In the genomic region with DNA sequence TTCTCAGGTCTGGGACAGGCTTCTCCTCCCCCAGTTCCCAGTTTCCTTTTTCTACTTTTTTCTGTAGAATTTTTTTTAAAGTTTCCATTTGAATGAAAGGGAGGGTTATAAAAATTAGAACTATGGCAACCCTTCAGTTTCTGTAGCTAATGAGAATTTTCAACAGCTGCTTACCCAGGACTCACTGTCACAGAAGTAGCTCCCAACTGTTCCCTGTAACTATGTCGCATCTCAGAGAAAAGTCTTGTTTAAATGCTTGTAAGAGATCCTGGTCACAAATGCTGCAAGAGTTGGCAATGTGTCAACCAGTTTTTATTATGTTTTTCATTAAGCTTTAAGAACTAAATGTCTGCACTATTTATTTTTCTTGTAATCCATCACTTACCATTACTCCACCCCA, we compare ENCODE assay signal across 17 mouse cellular contexts.
"Had no signal": no experiment of that assay in that cellular context is flagged by ENCODE, and none has a peak within 500 bp of the region (broad histone marks: within the 10 kb centered on the region; RNA-seq: fewer than 3 reads in every experiment).

No protein-coding gene starts in this region.

- H3K4me3 ChIP-seq: megakaryocyte, embryonic 14.5 days; midbrain, embryonic 13.5 days; midbrain, embryonic 15.5 days; myocyte; neural tube, embryonic 13.5 days; neural tube, embryonic 15.5 days; stomach, embryonic 15.5 days had no signal

- ATAC-seq: liver, postnatal 0 days; midbrain, embryonic 13.5 days; midbrain, embryonic 15.5 days had no signal

- H3K4me1 ChIP-seq: megakaryocyte, embryonic 14.5 days; stomach, embryonic 15.5 days had no signal

- H3K36me3 ChIP-seq: midbrain, embryonic 13.5 days; midbrain, embryonic 15.5 days; neural tube, embryonic 13.5 days; neural tube, embryonic 15.5 days; stomach, embryonic 15.5 days had no signal

- H3K4me2 ChIP-seq: midbrain, embryonic 11.5 days; midbrain, embryonic 13.5 days; midbrain, embryonic 15.5 days; neural tube, embryonic 13.5 days; neural tube, embryonic 15.5 days; stomach, embryonic 15.5 days had no signal

- H3K9me3 ChIP-seq: megakaryocyte, embryonic 14.5 days; midbrain, embryonic 13.5 days; midbrain, embryonic 15.5 days; neural tube, embryonic 13.5 days; neural tube, embryonic 15.5 days; stomach, embryonic 15.5 days had no signal

- H3K9ac ChIP-seq: liver, postnatal 0 days; midbrain, embryonic 13.5 days; midbrain, embryonic 15.5 days; neural tube, embryonic 13.5 days; neural tube, embryonic 15.5 days; stomach, embryonic 15.5 days had no signal

- DNase-seq: liver, postnatal 0 days; lung, adult 2 months; lung, postnatal 10 days; right cerebral cortex, postnatal 14 days; thymus, adult 2 months; thymus, postnatal 25 days; thymus, postnatal 4 days had no signal

- H3K27me3 ChIP-seq: megakaryocyte, embryonic 14.5 days; midbrain, embryonic 13.5 days; midbrain, embryonic 15.5 days; neural tube, embryonic 13.5 days; neural tube, embryonic 15.5 days; stomach, embryonic 15.5 days had no signal

- H3K27ac ChIP-seq: macrophage; midbrain, embryonic 13.5 days; midbrain, embryonic 15.5 days; neural tube, embryonic 13.5 days; neural tube, embryonic 15.5 days; stomach, embryonic 15.5 days; stomach, postnatal 0 days had no signal
